Mouse (Mus musculus): ENCODE measurements around the gene Ulk2. TPM values are rescaled to one million over a fixed set of nuclear protein-coding genes. Genes with fewer than 3 reads are reported as not detected.
A peak's percentile ranks its signal among the peaks of the same experiment; 100 is the strongest.
"Not testable (repeated sequence)": the region's sequence is repeated elsewhere in the genome, so short reads cannot be mapped to it uniquely, and the experiment has no call there.

The Ulk2 gene
- polyA plus RNA-seq, 1 experiment from 2014 or later, result 8.2 TPM

- Histone ChIP-seq H3K4me3 (replicated peaks; ENCODE audit: low read length) (peak overlapping the region; percentile 97), H3K9me3 (replicated peaks; ENCODE audit: control insufficient read depth, low read length) (no peaks in the 10 kb centered on the region), H3K4me2 (ENCODE audit: low read depth, low read length) (peak overlapping the region; percentile 95), H3K36me3 (ENCODE audit: control insufficient read depth, insufficient read depth, low read length) (no peaks in the 10 kb centered on the region), H3K27ac (ENCODE audit: low read length) (no peak overlapping the region), H3K9ac (ENCODE audit: low read length) (peak overlapping the region; percentile 98), H3K27me3 (ENCODE audit: control insufficient read depth, insufficient read depth, low read length) (no peaks in the 10 kb centered on the region), H3K4me1 (ENCODE audit: control insufficient read depth, insufficient read depth, low read length) (peaks cover 7% of the 10 kb centered on the region; the same call in 1 of the 2 replicates)
- WGBS, result 15% methylated on average over 5 of the region's 5 CpGs
- ATAC-seq (ENCODE audit: insufficient read depth, low FRiP score), result no peak
Measured at GRCm38 (mm10) chr11:61853659-61854058, 1.2 kb downstream of the Ulk2 start.

DNA sequence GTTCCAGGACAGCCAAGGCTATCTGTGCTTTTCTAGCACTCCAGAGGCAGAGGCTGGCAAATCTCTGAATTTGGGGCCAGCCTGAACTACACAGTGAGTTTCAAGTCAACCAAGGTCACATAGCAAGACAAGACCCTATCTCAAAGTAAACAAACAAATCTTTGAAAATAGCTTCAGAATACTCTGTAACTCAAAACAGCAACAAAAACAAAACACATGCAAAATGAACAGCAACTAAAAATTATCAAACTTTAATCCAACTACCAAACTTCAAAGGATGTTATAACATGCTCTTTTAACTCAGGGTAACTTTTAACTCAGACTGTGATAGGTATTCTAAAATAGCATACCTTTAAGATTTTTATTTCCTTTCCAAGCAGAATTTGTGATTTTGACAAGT is 2.0 kb downstream of the Ulk2 start:
- Histone ChIP-seq H3K27ac (ENCODE audit: low read length) (no peak overlapping the region), H3K4me2 (ENCODE audit: low read depth, low read length) (no peak overlapping the region), H3K9me3 (replicated peaks; ENCODE audit: control insufficient read depth, low read length) (no peaks in the 10 kb centered on the region), H3K27me3 (ENCODE audit: control insufficient read depth, insufficient read depth, low read length) (no peaks in the 10 kb centered on the region), H3K4me3 (replicated peaks; ENCODE audit: low read length) (no peak overlapping the region), H3K4me1 (ENCODE audit: control insufficient read depth, insufficient read depth, low read length) (peaks cover 7% of the 10 kb centered on the region; the same call in 1 of the 2 replicates), H3K36me3 (ENCODE audit: control insufficient read depth, insufficient read depth, low read length) (no peaks in the 10 kb centered on the region), H3K9ac (ENCODE audit: low read length) (no peak overlapping the region)
- ATAC-seq (ENCODE audit: insufficient read depth, low FRiP score), result no peak

GRCm38 (mm10) chr11:61851195-61851594 is 3.7 kb downstream of the Ulk2 start:
- H3K27ac ChIP-seq (ENCODE audit: low read length), result no peak overlapping the region
- 78% methylated on average over 3 of the region's 3 CpGs for WGBS
- H3K9me3 ChIP-seq (replicated peaks; ENCODE audit: control insufficient read depth, low read length), result no peaks in the 10 kb centered on the region
- H3K9ac ChIP-seq (ENCODE audit: low read length), result no peak overlapping the region
- no peaks in the 10 kb centered on the region for H3K36me3 ChIP-seq (ENCODE audit: control insufficient read depth, insufficient read depth, low read length)
- no peaks in the 10 kb centered on the region for H3K27me3 ChIP-seq (ENCODE audit: control insufficient read depth, insufficient read depth, low read length)
- no peak overlapping the region for H3K4me2 ChIP-seq (ENCODE audit: low read depth, low read length)
- H3K4me1 ChIP-seq (ENCODE audit: control insufficient read depth, insufficient read depth, low read length), result peaks cover 7% of the 10 kb centered on the region; the same call in 1 of the 2 replicates
- ATAC-seq (ENCODE audit: insufficient read depth, low FRiP score), result no peak
- H3K4me3 ChIP-seq (replicated peaks; ENCODE audit: low read length), result no peak overlapping the region

DNA sequence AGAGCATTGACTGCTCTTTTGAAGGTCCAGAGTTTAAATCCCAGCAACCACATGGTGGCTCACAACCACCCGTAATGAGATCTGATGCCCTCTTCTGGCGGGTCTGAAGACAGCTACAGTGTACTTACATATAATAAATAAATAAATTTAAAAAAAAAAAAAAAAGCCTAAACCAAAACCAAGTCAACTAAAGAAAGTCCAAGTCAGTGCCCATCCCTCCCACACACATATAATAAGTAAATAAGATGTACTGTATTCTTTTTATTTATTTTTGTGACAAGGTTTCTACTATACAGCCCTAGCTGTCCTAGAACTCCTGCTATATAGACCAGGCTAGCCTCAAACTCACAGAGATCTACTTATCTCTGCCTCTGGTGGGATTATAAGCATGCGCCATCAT is 14.2 kb downstream of the Ulk2 start:
- H3K9ac ChIP-seq (ENCODE audit: low read length); H3K36me3 ChIP-seq (ENCODE audit: control insufficient read depth, insufficient read depth, low read length); H3K9me3 ChIP-seq (replicated peaks; ENCODE audit: control insufficient read depth, low read length); H3K27me3 ChIP-seq (ENCODE audit: control insufficient read depth, insufficient read depth, low read length); H3K4me3 ChIP-seq (replicated peaks; ENCODE audit: low read length); H3K4me2 ChIP-seq (ENCODE audit: low read depth, low read length); H3K4me1 ChIP-seq (ENCODE audit: control insufficient read depth, insufficient read depth, low read length); H3K27ac ChIP-seq (ENCODE audit: low read length); ATAC-seq (ENCODE audit: insufficient read depth, low FRiP score): not testable (repeated sequence)
- 70% methylated on average over 3 of the region's 3 CpGs for WGBS

DNA sequence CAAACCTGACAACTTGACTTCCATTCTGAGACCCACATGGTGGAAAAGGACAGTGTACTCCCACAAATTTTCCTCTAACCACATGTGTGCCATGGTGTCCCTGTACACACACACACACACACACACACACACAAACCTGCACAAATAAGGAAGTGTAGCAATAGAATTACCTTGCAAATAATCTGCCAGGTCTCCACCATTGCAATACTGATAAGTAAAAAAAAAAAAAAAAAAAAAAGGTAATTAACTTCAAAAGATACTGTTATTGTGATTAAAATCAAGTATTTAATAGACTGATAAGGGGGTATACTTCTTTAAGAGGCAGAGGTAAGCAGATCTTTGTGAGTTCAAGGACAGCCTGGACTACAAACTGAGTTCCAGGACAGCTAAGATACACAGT is 14.9 kb downstream of the Ulk2 start:
- Histone ChIP-seq H3K4me2 (ENCODE audit: low read depth, low read length) (no peak overlapping the region), H3K4me1 (ENCODE audit: control insufficient read depth, insufficient read depth, low read length) (no peaks in the 10 kb centered on the region), H3K9ac (ENCODE audit: low read length) (no peak overlapping the region), H3K27me3 (ENCODE audit: control insufficient read depth, insufficient read depth, low read length) (no peaks in the 10 kb centered on the region), H3K4me3 (replicated peaks; ENCODE audit: low read length) (no peak overlapping the region), H3K9me3 (replicated peaks; ENCODE audit: control insufficient read depth, low read length) (no peaks in the 10 kb centered on the region), H3K36me3 (ENCODE audit: control insufficient read depth, insufficient read depth, low read length) (peaks cover 7% of the 10 kb centered on the region), H3K27ac (ENCODE audit: low read length) (no peak overlapping the region)
- ATAC-seq (ENCODE audit: insufficient read depth, low FRiP score), result no peak

GRCm38 (mm10) chr11:61839182-61839581 is 15.7 kb downstream of the Ulk2 start:
- H3K4me3 ChIP-seq (replicated peaks; ENCODE audit: low read length), result no peak overlapping the region
- H3K36me3 ChIP-seq (ENCODE audit: control insufficient read depth, insufficient read depth, low read length), result peaks cover 7% of the 10 kb centered on the region
- no peaks in the 10 kb centered on the region for H3K27me3 ChIP-seq (ENCODE audit: control insufficient read depth, insufficient read depth, low read length)
- WGBS, result 90% methylated on average over 1 of the region's 1 CpGs
- H3K4me2 ChIP-seq (ENCODE audit: low read depth, low read length), result no peak overlapping the region
- H3K27ac ChIP-seq (ENCODE audit: low read length), result no peak overlapping the region
- no peak overlapping the region for H3K9ac ChIP-seq (ENCODE audit: low read length)
- H3K9me3 ChIP-seq (replicated peaks; ENCODE audit: control insufficient read depth, low read length), result no peaks in the 10 kb centered on the region
- H3K4me1 ChIP-seq (ENCODE audit: control insufficient read depth, insufficient read depth, low read length), result no peaks in the 10 kb centered on the region
- no peak for ATAC-seq (ENCODE audit: insufficient read depth, low FRiP score)

DNA sequence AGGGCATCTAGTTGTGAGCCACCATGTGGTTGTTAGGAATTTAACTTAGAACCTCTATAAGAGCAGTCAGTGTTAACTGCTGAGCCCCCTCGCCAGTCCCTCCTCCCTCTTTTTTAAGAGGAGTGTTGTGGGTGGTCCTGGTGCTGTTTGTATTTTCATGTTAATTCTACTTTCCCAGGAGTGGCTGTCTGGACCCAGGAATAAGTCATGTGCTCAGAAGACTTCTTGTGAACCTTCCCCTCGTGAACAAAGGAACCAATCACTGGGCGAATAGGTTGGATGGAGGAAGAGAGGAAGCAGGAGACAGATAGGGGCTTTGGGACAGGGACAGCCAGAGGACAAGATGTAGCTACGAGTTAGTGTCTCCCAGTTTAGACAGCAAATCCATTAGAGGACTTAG is 45.1 kb downstream of the Ulk2 start:
- 52% methylated on average over 4 of the region's 4 CpGs for WGBS
- Histone ChIP-seq H3K27me3 (ENCODE audit: control insufficient read depth, insufficient read depth, low read length) (no peaks in the 10 kb centered on the region), H3K4me1 (ENCODE audit: control insufficient read depth, insufficient read depth, low read length) (0 out of 2 replicates have a peak, but pooled peaks cover 2% of the 10 kb centered on the region)

GRCm38 (mm10) chr11:61808551-61809117 is 46.2 kb downstream of the Ulk2 start:
- no peaks in the 10 kb centered on the region for H3K27me3 ChIP-seq (ENCODE audit: control insufficient read depth, insufficient read depth, low read length)
- no peak for ATAC-seq (ENCODE audit: insufficient read depth, low FRiP score)
- no peak overlapping the region for H3K4me2 ChIP-seq (ENCODE audit: low read depth, low read length)
- peaks cover 8% of the 10 kb centered on the region; the same call in 1 of the 2 replicates for H3K36me3 ChIP-seq (ENCODE audit: control insufficient read depth, insufficient read depth, low read length)
- WGBS, result 67% methylated on average over 2 of the region's 2 CpGs
- H3K9me3 ChIP-seq (replicated peaks; ENCODE audit: control insufficient read depth, low read length), result no peaks in the 10 kb centered on the region
- 0 out of 2 replicates have a peak, but pooled peaks cover 2% of the 10 kb centered on the region for H3K4me1 ChIP-seq (ENCODE audit: control insufficient read depth, insufficient read depth, low read length)
- H3K27ac ChIP-seq (ENCODE audit: low read length), result peak overlapping the region; percentile 46; the same call in 1 of the 2 replicates
- no peak overlapping the region for H3K4me3 ChIP-seq (replicated peaks; ENCODE audit: low read length)
- no peak overlapping the region for H3K9ac ChIP-seq (ENCODE audit: low read length)

More for the DNA sequence above, 45.1 kb downstream of the Ulk2 start:
- H3K36me3 ChIP-seq (ENCODE audit: control insufficient read depth, insufficient read depth, low read length), result peaks cover 8% of the 10 kb centered on the region; the same call in 1 of the 2 replicates
- H3K4me3 ChIP-seq (replicated peaks; ENCODE audit: low read length), result no peak overlapping the region
- no peaks in the 10 kb centered on the region for H3K9me3 ChIP-seq (replicated peaks; ENCODE audit: control insufficient read depth, low read length)
- H3K27ac ChIP-seq (ENCODE audit: low read length), result no peak overlapping the region
- no peak overlapping the region for H3K9ac ChIP-seq (ENCODE audit: low read length)
- no peak overlapping the region for H3K4me2 ChIP-seq (ENCODE audit: low read depth, low read length)
- ATAC-seq (ENCODE audit: insufficient read depth, low FRiP score), result no peak

- no peak overlapping the region for H3K27ac ChIP-seq (ENCODE audit: low read length)
- no peak overlapping the region for H3K4me3 ChIP-seq (replicated peaks; ENCODE audit: low read length)
- no peak overlapping the region for H3K9ac ChIP-seq (ENCODE audit: low read length)
- no peak for ATAC-seq (ENCODE audit: insufficient read depth, low FRiP score)
- H3K4me2 ChIP-seq (ENCODE audit: low read depth, low read length), result no peak overlapping the region
- H3K4me1 ChIP-seq (ENCODE audit: control insufficient read depth, insufficient read depth, low read length), result no peaks in the 10 kb centered on the region
- WGBS, result 59% methylated on average over 1 of the region's 1 CpGs
- H3K9me3 ChIP-seq (replicated peaks; ENCODE audit: control insufficient read depth, low read length), result no peaks in the 10 kb centered on the region
- H3K27me3 ChIP-seq (ENCODE audit: control insufficient read depth, insufficient read depth, low read length), result no peaks in the 10 kb centered on the region
- H3K36me3 ChIP-seq (ENCODE audit: control insufficient read depth, insufficient read depth, low read length), result 0 out of 2 replicates have a peak, but pooled peaks cover 3% of the 10 kb centered on the region
Measured at GRCm38 (mm10) chr11:61793441-61793840, 61.4 kb downstream of the Ulk2 start.
